Mouse (Mus musculus) embryonic fibroblast, embryonic 13.5 days (primary cell): ENCODE measurements around the gene Grid2. TPM values are rescaled to one million over a fixed set of nuclear protein-coding genes. Genes with fewer than 3 reads are reported as not detected.

Experiments used
- H3K27ac ChIP-seq: 2 replicates; pipeline ENCODE4 v1.5.1; 2012; ENCODE audit warnings: low read length, control low read depth, inconsistent platforms; ENCODE audit not compliant: insufficient read depth
- H3K4me1 ChIP-seq: 2 replicates; pipeline ENCODE4 v1.6.1; 2011; ENCODE audit warnings: low read length; ENCODE audit not compliant: control insufficient read depth, insufficient read depth
- H3K4me3 ChIP-seq: 2 replicates; pipeline ENCODE4 v1.5.1; 2011; ENCODE audit warnings: mild to moderate bottlenecking, control low read depth, low read length; ENCODE audit not compliant: insufficient read depth
- CTCF ChIP-seq: IDR thresholded peaks from 2 replicates; pipeline ENCODE4 v1.5.1; 2011; ENCODE audit warnings: mild to moderate bottlenecking, control low read depth, low read length, moderate library complexity, borderline replicate concordance; ENCODE audit not compliant: insufficient read depth
- POLR2A ChIP-seq: IDR thresholded peaks from 2 replicates; pipeline ENCODE4 v1.6.1; 2011; ENCODE audit warnings: low read depth, mild to moderate bottlenecking, control low read depth, low read length, moderate library complexity
- polyA plus RNA-seq: library from polyadenylated mRNA; stranded (reverse); fragments of >200 nt; gene quantifications from 2 replicates; pipeline ENCODE4 v1.2.4, GENCODE M21; 2011; ENCODE audit warnings: low read depth; ENCODE audit not compliant: missing spikeins, insufficient read length

The Grid2 gene
- polyA plus RNA-seq, 1 experiment: 1.8 TPM

- Histone ChIP-seq H3K4me1 (no peaks in the 10 kb centered on the region), H3K4me3 (no peak overlapping the region), H3K27ac (no peak overlapping the region)
- no peak for TF ChIP-seq POLR2A
Observed at GRCm38 (mm10) chr6:64542168-64542567, 1286.5 kb downstream of the Grid2 start.

DNA sequence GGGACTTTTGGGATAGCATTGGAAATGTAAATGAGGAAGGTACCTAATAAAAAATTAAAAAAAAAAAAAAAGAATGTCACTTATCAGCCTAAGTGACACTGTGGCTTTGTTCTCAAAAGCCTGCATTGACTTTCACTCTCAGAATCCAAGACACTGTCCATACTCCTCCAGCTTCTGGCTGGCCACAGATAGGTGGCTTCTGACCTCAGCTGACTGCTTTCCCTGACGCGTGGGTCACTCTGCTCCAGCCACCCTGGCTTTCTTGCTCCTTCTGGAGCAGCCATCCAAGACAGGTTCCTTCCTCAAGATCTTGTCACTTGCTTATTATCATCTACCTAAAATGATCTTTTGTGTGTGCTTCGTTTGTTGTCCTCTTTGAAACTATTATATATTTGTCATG, 1298.0 kb downstream of the Grid2 start:
- Histone ChIP-seq H3K4me1 (no peaks in the 10 kb centered on the region), H3K27ac (no peak overlapping the region), H3K4me3 (no peak overlapping the region)
- TF ChIP-seq CTCF (no peak), POLR2A (no peak)

DNA sequence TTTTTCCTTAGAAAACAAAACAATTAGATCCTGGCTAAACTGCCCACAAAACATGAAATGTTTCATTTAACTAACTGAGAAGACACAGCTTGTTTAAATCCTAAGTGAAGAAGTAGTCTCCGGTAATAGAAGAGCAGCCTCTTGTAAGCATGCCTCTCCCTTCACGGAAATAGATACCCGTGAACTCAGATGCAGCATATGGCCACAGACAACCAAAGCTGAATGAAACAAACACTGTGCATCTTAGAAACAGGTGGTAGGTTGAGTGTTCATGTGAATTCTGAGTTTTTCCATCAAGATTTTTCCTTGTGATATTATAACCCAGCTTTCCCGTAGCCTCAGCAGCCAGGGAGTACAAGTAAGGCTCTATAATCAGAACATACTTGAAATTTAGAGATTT, 1299.5 kb downstream of the Grid2 start:
- H3K4me3 ChIP-seq: no peak overlapping the region
- H3K27ac ChIP-seq: no peak overlapping the region
- TF ChIP-seq POLR2A (no peak), CTCF (no peak)
- H3K4me1 ChIP-seq: no peaks in the 10 kb centered on the region

DNA sequence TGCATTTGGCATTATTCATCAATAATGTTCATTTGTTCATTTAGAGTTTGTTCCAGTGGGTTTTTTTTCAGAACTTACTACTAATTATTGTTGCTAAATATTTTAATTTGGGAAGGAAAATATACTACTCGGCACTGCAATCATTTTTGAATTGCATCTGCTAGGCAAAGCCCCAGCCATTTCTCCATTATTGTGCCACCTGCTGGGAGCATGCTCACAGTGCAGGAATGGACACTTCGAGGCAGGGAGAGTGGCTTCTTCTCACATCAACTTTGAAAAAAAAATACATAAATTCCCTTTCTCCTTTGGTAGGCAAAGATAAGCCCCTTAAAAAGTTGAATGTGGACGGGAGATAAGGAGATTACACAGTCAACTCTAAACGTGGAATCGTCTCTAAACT, 1312.9 kb downstream of the Grid2 start:
- H3K4me1 ChIP-seq: no peaks in the 10 kb centered on the region
- no peak overlapping the region for H3K27ac ChIP-seq
- TF ChIP-seq CTCF (peak; percentile 75; the same call in 1 of the 2 replicates), POLR2A (no peak)
- no peak overlapping the region for H3K4me3 ChIP-seq

DNA sequence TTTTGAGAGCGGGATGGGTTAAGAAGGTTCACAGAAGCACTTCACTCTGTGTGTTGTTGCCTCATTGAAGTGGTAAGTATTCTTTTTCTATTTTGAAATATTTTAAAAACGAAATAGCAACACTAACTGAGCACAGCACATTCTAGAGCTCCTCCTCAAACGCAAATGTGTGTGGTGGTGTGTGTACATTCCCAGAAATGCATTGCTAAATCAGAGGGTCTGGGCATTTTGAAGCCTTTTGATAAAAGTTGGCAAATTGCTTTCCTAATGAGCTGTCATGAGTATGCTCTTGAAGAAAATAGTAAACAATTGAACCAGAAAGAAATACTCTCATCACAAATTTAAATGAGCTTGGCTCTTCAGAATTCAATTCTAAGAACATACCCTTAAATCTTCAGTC, 1325.7 kb downstream of the Grid2 start:
- Histone ChIP-seq H3K4me3 (no peak overlapping the region), H3K4me1 (no peaks in the 10 kb centered on the region), H3K27ac (no peak overlapping the region)
- no peak for TF ChIP-seq POLR2A

- H3K4me1 ChIP-seq: no peaks in the 10 kb centered on the region
- no peak overlapping the region for H3K27ac ChIP-seq
- TF ChIP-seq CTCF (no peak), POLR2A (no peak)
- no peak overlapping the region for H3K4me3 ChIP-seq
Observed at GRCm38 (mm10) chr6:64588487-64589205, 1333.0 kb downstream of the Grid2 start.

GRCm38 (mm10) chr6:64596261-64596660, 1340.6 kb downstream of the Grid2 start:
- no peak overlapping the region for H3K4me3 ChIP-seq
- no peak overlapping the region for H3K27ac ChIP-seq
- H3K4me1 ChIP-seq: peaks cover 3% of the 10 kb centered on the region; the same call in 1 of the 2 replicates
- TF ChIP-seq POLR2A (no peak), CTCF (no peak)

DNA sequence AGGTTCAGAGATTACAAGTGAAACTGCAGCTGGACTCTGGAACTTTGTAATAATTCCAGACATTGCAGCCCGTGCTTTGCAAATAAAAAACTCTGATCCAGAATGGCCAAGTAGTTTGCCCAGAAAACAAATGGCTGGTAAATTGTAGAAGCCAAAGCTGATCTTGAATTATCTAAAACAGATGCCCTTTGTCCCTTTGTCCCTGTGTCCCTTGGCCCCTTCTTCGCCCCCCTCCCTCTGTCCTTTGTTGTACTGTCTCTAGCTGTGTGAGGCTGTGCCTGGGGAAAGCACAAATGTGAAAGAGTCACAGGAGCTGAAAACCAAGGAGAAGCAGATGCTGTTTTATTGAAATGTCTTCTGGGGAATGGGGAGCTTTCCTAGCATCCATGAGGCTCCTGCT, 1341.2 kb downstream of the Grid2 start:
- H3K4me3 ChIP-seq: no peak overlapping the region
- TF ChIP-seq CTCF: no peak
- TF ChIP-seq POLR2A: no peak
- H3K4me1 ChIP-seq: peaks cover 3% of the 10 kb centered on the region; the same call in 1 of the 2 replicates

DNA sequence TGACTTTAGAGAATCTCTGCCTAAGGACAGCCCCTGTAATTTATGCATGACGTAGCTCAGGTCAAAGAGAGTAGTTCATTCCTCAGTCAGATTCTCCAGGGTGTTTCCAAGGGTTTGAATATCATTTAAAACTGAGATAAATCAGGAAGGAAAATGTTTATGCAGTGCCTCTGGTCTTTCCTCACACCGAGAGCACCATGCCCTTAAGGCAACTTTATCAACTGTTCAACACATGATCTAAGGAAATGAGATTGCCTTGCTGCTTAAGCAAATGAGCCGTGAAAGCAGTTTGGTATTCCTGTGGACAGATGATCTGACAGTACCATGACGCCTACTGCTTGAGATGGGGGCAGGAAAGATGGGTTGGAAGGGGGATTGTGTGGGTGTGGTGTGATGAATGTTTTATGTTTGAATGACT, 1342.5 kb downstream of the Grid2 start:
- TF ChIP-seq POLR2A: no peak
- no peak for TF ChIP-seq CTCF
- Histone ChIP-seq H3K4me1 (peaks cover 3% of the 10 kb centered on the region; the same call in 1 of the 2 replicates), H3K27ac (no peak overlapping the region), H3K4me3 (no peak overlapping the region)

More for the DNA sequence above, 1341.2 kb downstream of the Grid2 start:
- no peak overlapping the region for H3K27ac ChIP-seq

DNA sequence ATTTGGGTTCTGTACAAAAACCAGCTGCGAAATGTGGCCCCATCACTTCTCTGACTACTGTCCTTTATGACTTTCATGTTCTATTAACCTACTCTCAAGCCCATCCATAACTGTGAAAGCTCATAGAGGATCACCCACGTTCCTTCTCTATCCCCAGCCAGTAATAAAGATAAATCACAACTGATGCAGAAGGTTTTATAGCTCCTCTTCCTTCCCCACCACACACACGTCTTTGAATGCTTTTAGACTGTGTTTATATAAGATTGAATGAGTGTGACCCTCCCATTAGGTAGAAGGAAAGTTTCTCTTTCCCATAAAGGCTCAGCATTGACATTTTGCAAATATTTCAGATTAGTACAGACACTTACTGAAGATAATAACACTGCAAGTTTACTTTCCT, 1350.1 kb downstream of the Grid2 start:
- no peaks in the 10 kb centered on the region for H3K4me1 ChIP-seq
- H3K27ac ChIP-seq: no peak overlapping the region
- H3K4me3 ChIP-seq: no peak overlapping the region
- no peak for TF ChIP-seq POLR2A
- no peak for TF ChIP-seq CTCF
